Mouse (Mus musculus) kidney, postnatal 14 days (tissue): ENCODE results near the gene Ulk4.

ENCODE experiments used
- DNase-seq: peaks from one replicate; pipeline ENCODE4 v3.0.0; 2022; ENCODE audit warnings: mixed read lengths

The Ulk4 gene

DNA sequence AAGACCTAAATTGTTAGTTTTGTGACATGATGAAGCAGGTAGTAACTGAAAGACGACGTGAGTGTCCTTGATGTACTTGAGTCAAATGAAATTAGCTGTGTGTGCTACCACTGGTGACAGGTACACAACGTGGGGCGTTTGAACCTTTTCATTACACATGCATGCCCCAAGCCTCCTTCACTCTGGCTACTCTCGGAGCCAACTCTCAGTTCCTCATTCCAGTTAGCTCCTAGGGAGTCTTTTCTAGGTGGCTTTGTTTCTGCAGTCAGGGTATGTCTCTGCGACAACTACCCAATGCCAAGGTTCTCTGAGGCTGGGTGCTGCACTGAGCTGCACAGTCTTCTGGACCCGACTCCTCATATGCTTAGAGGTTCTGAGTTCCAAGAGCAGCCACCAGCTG lies 100.6 kb downstream of the Ulk4 start:
- no peak for DNase-seq

DNA sequence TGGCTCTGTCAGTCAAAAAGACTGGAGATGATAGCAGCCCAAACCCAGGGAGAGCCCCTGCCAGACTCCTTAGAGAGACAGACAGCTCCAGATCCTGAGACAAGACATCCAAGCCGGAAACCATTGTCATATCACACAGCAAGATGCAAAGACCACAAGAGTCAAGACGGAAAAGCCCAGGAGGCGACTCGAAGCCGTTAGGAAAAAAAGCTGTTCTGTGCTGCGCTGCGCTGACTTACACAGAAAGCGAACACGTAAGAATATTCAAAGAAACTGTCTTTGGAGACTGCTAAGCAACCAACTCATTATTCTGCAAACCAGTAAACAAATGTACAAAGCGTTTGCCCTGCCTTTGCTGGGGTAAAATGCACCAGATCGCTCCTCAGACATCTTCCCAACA lies 101.8 kb downstream of the Ulk4 start:
- no peak for DNase-seq

DNA sequence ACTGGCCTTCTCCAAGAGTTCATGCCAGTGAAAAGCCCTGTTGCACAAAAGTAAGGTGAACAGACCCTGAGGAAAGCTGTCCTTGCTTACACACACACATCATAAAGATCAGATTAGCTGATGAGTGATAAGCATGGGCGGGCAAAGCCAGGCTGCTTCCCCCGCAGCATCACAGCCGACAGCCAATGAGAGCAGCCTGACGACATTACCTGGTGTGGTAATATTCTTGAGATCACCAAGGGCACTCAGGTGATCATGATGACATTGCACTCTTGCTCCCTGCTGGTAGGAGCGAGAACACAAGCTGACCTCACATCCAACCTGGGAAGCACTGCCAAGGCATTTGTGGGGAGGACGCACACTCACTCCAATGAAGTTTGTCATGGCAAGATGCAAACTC lies 104.9 kb downstream of the Ulk4 start:
- no peak for DNase-seq

DNA sequence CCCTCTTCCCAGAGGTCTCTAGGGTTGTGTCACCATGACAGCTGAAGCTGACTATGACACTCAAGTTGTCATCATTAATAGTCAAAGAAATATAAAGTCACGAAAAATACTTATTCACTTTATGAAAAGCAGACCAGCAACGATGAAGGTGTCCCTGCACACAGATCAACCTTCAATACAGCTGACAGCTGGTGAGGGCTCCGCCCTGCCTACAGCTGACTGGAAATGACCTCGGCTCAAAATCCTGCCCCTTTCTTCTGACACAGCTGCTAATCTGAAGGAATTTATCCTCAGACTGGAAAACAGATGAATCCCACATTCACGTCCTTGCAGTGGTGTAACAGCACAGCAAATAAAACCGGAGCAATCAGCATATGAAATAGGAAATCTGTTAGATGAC lies 105.4 kb downstream of the Ulk4 start:
- no peak for DNase-seq

DNA sequence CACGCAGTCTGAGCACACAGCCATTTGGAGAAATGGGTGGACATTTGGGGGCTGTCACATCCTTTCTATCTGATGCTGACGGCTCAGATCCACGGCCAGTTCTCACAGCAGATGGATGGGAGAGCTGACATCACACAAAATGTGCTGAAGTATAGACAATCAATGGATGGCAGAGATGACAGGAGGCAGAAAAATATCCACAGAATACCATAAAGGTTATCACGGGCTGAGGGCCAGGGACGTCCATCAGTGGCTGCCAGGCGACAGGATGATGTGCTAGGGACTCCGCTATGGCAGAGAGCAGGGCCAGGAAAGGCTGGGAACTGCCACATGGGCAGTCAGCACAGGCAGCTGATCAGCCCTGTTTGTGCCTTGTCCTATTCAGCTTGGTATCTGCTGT lies 112.4 kb downstream of the Ulk4 start:
- DNase-seq, result no peak

DNA sequence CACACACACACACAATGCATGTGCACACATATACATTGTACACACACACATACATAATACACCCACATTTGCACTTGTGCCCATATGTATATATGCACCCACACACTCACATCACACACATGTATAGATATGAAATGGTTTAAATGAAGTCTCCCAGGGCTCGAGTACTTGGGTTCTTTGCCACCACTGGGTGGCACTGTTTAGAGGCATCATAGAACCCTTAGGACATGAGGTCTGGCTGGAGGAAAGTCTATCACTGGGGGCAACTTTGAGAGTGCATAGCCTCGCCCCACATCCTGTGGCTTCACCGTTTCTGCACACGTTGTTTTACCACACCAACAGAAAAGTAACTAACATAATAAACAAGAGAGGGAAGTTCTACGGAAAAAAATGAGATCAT lies 114.2 kb downstream of the Ulk4 start:
- DNase-seq, result peak; percentile 24

DNA sequence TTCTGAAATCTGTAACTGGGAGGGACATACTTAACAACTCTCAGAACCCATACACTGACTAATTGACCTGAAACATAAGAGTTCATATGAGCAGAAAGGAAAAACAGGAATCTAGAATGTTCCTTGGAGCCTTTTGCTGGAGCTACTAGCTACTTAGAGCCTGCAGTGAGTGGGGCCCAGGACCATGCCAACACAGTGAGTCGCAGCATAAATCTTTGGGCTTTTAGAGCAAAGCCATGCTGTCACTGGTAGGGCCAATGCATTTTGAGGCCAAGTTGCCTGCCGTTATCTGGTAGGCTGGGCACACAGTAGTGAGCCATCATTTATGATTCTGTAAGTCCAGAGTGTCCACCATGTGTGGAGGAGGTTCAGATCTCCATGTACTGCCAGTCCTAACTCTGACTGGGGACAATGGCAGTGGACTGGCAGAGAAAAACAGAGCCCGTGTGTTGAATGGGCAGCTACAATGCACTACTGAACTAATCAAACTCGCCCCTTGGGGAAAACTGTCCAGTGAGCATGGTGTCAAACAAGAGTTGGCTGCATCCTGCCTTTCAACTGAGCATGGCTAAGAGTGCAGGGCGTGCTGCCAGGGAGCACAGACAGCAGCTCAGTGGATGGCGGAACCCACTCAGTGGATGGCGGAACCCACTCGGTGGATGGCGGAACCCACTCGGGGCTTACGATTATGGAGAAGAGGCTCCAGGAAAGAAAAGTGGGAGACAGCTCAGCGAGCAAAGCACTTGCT lies 115.0 kb downstream of the Ulk4 start:
- DNase-seq, result no peak

DNA sequence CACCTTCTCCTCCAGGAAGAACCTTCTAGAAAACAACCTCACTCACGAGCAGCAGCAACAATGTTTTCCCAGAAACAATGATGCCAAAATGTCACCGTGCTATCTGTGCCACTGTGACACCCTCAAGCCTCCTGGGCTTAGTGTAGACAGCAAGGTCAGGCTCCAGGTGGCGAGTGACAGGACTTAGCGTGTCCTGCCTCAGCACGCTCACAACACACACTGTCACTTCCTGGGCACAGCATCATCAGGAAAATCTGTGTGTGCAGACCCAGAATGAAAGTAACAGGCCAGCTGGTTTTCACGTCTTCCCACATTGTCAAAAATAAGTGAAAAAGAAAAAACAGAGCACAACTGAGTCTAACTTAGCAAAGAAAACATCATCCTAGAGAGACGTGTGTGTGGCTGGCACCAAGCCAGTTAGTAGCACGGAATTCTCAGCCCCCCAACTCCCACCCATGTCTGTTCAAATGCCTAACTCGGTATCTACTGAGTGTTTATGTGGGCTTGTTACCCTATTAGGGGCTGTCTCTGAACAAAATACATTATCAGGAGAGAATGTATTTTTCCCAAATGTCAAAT lies 120.7 kb downstream of the Ulk4 start:
- no peak for DNase-seq

DNA sequence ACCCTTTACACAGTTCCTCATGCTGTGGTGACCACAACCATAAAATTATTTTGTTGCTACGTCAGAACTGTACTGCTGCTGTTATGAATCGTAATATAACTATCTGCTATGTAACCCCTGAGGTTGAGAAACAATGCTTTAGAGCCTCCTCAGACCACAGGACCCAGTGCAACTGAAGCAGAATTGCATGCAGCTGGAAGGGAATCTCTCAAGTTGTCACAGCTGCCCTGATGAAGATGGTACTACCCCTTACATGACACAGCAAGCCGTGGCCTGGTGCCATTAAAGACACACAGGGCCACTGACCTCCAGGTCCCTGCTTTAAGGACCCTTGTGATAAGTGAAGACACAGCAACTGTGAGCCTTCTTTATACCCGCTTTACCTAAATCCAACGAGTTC lies 123.7 kb downstream of the Ulk4 start:
- DNase-seq, result no peak

DNA sequence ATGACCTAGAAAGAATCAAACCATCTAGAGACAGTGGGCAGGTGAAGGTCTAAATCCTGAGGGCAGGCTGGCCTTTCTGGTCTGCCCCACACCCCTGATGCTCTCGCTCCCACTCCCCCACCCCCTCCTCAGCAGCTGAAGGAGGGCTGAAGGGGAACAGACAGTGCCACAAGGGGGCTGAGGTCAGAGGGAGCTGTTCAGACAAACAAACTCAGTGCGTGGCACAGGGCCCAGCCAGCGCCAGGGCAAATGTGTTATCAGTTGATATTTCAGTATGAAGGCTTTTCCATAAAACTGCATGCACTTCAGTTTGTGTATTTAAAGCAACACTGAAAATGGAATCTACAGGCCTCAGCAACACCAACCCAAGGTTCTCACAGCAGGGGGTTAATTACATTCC lies 128.4 kb downstream of the Ulk4 start:
- no peak for DNase-seq

DNA sequence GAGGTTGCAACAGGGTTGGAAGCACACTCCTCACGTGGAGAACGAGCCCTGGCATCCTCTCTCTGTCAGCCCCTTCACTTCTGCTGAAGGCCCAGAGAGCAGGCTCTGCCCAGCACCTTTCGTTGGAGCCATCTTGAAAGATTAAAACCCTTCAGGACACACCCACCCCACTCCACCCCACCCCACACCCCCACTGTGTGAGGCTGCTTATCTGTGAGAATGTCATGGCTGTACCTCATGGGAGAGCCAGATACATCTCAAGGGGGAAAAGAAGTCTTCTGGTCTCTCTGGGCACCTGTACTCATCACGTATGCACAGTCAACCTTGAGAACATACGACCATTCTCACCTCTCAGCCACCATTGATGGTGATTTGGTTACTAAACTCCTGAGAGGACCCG lies 133.8 kb downstream of the Ulk4 start:
- no peak for DNase-seq

DNA sequence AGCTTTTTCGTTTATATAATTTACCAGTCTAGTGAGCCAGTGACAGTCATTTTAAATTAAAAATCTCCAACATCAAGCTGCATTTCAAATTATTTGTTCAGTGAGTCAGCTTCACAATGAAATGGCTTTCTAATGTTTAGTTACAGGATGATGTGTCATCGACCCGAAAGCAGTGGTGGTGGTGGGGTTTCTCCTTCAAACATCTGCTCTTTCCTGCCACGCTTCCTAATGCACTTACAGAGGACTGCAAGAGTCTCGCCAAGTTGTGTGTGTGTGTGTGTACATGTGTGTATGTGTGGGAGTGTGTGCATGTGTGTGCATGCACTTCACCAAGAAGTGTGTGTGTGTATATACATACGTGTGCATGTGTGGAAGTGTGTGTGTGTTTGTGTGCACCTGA lies 144.4 kb downstream of the Ulk4 start:
- no peak for DNase-seq

DNA sequence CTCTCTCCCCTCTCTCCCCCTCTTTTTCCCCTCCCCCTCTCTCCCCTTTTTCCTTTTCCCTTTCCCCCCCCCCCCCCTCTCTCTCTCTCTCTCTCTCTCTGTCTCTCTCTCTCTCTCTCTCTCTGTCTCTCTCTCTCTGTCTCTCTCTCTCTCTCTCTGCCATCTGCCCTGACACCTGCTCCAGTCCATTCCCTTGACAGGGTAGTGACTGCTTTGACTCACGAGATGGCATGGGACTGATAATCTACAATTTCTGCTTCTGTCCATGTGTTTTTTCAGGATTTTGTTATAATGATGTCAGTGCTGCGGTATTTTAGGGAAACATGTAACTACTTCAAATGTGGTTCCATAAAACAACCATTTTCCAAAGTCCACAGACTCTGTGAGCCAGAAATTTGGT lies 147.5 kb downstream of the Ulk4 start:
- no peak for DNase-seq

DNA sequence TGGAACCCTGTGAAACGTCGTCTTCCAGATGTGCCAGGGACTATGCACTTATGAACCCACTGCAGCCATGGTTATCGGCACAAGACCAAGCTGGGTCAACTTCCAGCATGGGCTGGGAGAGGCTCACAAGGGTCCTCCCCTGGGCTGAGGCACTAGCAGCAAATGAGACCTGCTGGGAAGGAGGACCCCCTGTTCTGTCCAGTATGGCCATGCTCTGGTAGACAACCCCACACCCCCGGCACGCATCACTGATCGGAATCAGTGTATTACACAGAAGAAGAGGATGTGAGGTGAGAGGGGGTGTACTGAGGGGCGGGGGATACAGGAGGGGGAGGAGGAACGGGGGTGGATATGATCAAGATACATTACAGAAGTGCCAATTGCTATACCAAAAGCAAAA lies 148.1 kb downstream of the Ulk4 start:
- DNase-seq, result no peak

DNA sequence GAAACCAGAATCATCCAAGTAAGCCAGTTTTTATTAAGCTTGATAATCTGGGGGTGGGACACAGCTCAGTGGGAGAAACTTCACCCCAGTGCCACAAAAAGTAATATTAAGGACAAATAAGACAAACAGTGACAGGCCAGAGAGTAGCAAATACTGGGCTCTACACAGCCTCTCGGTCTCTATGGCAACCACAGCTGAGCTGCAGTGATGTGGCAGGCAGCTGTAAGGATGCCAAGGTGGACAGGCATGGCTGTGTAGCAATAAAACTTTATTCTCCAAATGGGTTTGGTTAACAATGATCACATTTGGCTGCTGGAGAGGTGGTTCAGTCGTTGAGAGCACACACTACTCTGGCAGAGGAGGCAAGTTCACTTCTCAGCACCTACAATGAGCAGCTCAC lies 150.0 kb downstream of the Ulk4 start:
- DNase-seq, result no peak

DNA sequence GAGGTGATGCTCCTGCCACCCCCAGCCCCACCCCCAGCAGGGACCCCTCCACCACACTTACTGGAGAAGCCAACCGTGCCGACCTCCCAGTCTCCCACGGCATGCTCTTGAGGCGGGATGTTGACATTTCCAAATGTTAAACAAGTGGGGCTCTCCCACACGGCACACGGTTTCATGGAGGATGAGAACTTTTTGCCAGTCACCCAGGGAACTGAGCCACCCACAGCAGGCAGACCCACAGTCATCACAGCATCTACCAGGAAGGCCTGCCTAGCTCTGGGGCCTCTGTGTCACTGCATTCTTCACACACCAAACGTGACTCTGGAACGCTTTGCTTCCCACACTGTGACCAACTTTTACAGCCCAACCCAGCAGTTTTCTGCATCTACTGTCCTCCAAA lies 152.3 kb downstream of the Ulk4 start:
- no peak for DNase-seq

DNA sequence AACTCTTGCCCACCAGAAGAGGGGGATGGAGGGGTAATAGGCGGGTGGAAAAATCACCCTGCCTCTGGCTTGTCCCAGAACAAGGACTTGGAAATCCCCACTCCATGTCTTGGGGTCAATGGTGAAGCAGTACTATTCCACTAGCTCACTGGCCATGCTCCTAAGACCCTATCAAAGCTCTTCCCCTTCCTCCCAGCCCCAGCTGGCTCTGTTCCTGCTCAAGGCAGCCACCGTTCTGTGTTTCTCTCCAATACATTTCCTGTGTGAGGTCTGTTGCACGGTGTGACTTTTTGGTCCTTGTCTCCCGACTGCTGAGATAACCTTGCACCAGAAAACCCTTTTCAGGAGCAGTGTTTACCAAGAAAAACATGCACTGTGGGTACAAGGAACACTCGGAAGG lies 155.0 kb downstream of the Ulk4 start:
- DNase-seq, result no peak

DNA sequence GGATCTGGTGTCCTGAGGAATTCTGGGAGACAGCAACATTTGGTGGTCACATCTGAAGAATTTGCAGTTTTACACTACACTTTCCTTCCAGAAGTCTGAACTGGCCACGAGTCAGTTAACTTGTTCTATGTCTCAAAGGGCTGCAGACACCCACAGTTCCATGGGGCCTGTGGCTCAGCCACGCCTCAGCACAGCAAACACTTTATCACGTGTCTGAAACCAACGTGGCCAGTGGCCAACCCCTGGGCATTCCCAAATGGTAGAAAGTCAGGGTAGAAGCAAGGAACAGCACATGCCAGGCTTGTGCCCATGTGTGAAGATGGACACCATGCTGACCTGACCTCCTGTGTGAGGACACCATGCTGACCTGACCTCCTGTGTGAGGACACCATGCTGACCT lies 159.1 kb downstream of the Ulk4 start:
- no peak for DNase-seq

DNA sequence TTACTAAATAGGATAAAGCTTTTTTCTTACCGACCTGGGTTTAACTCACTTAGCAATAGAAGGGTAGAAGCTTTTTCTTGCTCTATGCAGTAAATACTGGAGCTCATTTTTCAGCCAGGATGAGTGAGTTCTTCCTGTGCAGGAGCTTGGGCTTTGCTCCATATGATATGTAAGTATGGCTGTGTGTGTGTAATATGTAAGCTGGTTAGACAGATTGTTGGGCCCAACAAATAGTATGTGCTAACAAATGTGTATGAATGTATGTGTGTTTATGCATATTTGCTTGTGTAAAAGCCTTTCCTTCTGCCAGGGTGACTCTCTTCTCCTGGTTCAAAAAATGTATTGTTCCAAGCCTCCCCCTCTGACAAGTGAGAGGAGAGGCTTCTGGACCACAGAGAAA lies 164.9 kb downstream of the Ulk4 start:
- DNase-seq, result no peak

DNA sequence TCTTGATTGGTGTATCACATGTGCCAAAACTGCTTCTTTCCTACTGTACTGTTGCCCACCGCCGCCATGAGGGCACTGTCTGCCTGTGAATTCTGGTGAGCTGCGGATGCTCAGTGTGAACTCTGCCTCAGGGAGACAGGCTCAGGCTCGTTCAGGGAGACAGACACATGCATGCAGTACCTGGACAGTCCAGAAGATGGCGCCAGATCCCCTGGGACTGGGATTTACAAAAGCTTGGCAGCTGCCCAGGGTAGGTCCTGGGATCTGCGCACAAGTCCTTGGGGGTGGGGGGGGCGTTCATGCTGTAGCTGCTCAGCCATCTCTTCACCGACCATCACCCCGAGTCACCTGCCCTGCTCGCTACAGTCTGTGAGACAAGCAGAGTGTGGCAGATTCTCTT lies 168.9 kb downstream of the Ulk4 start:
- peak; percentile 75 for DNase-seq

DNA sequence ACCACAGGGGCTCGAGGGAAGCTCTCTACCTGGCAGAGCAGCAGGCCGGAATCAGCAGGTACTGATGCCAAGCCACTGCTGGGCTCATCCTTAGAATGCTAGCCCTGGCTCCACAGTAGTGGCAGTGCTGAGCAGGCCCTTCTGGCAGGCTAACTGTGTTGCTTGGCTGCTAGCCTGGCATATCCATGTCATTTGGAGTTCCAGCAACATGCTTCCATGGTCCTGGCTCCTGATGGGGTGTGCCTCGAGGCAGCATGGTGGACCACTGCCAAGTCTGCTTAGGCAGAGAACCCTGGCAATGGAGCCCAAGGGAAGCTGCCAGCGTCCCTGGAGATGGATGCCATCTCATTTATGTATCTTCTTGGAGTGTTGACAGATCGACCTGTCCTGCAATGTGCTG lies 169.4 kb downstream of the Ulk4 start:
- DNase-seq, result peak; percentile 12

DNA sequence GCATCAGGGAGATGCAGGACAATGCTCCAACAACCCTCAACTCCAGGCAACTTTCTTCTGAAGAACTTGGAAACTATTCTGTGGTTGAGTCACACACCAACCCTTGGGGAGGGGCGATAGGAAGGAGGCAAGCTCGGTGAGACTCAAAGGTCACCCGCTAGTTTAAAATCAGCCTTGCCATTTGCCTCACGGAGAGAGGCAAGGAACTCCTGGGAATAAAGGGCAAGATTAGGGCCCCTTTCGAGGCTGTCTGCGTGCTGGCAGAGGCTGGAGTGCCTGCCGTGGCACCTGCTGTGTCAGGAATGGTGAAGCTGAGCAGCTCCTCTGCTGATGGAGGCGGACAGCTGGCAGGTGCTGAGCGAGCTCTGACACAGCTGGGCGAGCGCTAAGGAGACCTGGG lies 169.9 kb downstream of the Ulk4 start:
- peak; percentile 40 for DNase-seq

DNA sequence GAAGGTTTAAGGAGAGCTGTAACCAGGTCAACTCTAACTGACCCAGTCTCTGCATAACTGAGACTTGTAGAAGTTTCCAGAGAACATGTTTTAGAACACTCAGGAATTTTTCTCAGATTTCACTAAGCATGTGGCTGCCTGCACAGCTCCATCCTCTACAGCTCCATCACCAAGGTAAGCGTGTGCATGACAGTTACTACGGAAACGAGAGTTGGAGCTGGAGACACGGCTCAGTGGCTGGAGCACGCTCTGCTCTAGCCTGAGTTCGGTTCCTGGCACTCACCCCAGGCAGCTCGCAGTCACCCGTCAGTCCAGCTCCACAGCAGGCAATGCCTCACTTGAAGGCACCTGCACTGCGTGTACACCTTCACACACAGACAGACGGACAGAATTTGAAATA lies 175.5 kb downstream of the Ulk4 start:
- DNase-seq, result no peak

DNA sequence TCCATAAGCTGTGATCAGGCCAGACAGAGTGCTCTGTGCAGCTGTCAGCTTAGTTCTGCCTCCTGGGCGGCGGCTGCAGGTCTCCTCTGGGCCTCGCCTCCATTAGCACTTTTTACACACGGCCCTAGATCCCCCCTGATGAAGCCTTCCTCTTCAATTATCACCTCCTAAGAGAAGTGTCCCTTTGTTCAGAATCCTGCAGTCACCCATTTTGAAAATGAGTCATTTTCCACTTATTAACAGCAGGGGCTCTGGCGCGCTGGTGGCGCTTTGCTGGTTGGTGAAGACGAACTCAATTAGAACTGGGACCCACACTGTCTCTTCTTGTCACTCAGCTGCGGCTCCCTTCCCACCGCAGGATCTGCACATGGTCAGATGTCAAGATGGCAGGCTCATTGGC lies 177.5 kb downstream of the Ulk4 start:
- DNase-seq, result no peak

DNA sequence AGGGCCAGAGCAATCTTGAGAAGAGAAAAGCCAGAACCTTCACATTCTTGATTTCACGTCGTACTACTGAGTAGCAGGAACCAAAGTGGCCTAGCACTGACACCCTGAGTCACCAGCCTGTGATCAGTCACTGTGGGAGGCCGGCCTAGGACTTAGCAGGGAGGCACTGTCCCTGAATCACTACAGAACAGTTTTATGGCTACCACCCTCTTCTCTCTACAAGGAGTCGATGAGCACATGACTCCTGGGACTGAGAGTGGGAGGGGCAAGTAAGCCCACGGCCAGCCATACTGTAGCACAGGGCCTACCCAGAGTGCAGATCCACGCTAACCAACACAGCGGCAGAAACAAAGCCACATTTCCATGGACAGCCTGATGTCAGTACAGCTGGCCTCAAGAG lies 183.2 kb downstream of the Ulk4 start:
- no peak for DNase-seq
